Mouse (Mus musculus): Measurements from ENCODE around the gene Kcnc1.

The Kcnc1 gene

DNA sequence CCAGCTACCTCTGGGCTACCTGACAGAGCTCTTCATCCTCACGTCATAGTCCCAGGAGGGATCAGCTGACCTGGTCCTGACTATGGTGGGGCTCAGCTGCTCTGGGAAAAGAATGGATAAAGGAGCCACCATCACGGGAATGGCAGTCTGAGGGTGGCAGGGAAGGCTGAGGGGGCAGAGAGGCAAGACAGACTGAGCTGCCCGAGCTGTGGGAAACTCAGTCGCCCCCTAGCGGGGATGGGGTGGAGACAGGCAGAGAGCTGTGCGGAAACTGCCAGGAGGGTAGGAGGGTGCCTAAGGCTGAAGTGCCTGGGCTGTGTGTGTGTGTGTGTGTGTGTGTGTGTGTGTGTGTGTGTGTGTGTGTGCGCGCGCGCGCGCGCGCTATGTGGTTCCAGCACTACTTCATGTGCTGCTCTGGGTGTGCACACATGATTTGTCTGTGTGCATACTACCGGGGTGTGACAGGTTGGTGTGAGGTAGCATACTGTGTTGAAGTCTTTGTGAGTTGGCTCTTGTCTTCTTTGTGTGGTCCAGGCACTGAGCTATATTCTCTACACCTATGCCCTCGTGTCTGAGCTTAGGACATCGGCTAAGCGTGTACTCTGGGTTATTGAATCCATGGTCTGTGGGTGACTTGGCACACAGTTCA, 26.6 kb downstream of the Kcnc1 start:
- peak; percentile 48 for DNase-seq (ENCODE audit: low read depth)

DNA sequence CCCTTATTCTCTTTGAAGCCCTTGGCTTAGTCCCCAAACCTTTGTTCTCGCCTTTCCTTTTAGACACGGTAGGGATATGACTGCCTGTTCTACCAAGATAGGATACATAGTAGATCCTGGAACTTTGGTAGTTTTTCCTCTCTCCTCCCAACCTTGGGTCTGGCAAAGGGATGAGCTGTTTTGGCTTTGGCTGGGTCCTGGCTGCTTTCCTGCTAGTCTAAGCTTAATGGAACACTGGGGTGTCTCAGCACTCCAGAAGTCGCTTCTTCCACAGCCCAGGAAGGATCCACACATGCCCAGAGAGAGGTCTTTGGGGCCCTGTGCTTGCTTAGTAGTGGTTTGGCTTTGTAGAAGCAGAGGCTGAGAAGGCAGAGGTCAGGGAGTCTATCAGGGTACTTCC, 27.7 kb downstream of the Kcnc1 start:
- no peak for DNase-seq (ENCODE audit: low read depth)

DNA sequence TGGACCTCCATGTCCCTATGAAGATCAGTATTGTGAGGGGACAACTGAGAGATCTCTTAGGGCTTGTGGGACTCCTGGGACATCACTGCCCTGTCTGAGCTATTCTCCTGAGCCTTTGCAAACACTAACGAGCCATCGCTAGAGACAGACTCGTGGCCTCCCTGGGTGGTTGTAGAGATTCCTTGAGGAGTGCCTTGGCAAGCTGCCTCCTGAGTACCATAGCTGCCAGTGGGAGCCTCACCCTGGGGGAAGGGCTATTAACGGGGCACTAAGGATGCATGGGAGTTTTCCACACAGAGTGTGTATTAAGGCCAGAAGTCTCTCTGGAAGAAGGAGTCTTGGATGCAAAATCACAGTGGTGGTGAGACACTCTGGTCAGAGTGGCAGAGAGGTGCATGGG, 28.7 kb downstream of the Kcnc1 start:
- DNase-seq (ENCODE audit: low read depth): no peak

DNA sequence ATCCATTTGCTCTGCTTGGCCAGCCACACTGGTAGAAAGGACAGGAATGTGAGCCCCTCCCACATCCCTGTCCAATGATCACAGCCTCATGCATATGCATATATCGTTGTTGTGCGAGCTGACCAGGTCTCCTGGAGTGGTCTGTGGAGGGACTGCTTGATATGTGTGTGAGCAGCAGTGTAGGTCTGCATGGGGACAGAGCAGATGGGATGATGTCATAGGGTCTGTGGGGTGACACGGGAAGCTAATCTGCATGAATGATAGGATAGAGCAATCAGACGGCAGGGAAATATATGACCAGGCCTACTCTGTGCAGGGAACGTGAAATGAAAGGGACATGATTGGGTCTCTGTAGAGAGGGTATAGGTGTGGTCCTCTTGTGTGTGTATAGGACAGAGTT, 37.6 kb downstream of the Kcnc1 start:
- no peak for DNase-seq (ENCODE audit: low read depth)

DNA sequence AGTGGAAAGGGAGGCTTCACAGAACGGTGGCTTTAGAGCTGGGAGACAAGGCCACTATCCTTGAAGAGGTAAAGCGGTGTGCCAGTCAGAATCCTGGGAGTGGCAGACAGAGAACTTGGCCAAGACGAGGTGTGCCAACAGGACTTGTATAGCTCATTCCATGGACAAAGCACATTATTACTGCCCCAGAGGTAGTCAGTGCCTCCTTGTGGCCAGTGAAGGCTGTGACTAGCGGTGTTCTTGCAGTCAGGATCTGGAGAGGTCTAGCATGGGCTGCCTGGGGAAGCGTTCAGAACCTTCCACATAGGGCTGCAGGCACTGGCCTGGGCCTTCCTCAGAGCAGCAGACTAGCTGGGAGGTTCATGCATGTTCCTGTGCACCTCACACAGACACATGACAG, 39.5 kb downstream of the Kcnc1 start:
- DNase-seq (ENCODE audit: low read depth): no peak

DNA sequence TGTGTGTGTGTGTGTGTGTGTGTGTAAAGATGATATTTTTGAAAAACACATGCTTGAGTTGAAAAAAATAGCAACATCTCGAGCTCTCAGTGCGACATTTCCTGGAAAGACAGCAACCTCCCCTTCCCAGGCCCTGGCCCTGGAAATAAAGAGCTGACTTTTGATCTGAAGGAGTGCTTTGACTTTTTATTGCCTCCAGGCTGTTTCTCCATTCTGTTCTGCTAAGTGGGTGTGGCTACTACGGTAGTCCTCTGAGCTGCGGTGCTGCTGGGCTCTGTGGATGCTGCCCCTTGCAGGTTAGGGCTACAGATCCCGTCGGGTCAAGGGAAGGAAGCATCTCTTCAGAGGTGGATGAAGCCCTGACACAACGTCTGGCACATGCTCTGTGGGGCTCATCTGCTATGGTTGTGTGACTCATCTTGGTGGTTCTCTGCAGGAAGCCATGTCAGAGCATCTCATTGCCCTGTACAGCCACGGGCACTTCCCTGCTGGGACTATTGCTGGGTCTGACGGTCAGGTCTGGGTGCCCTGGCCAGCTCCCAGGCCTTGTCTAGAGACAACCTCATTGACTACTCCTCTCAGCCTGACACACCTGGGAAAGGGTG, 42.3 kb downstream of the Kcnc1 start:
- DNase-seq (ENCODE audit: low read depth): peak; percentile 8

DNA sequence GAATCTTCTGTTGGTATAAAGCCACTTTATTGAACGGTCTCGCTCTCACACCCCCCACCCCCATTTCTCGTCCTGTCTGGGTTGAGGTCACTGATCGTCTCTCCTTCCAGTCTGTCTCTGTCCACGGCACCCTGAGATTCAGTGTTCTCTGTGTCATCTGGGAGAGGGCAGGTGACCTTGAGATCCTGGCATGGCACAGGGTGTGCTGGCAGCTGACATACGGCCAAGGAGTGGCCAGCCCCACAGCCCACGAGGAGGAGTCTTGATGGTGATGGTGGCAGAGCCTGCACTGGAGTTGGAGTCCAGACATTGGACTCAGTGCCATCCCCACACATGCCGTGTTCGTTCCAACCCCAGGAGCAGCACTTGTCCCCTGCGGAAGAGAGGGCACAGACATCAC, 46.9 kb downstream of the Kcnc1 start:
- DNase-seq (ENCODE audit: low read depth): no peak

DNA sequence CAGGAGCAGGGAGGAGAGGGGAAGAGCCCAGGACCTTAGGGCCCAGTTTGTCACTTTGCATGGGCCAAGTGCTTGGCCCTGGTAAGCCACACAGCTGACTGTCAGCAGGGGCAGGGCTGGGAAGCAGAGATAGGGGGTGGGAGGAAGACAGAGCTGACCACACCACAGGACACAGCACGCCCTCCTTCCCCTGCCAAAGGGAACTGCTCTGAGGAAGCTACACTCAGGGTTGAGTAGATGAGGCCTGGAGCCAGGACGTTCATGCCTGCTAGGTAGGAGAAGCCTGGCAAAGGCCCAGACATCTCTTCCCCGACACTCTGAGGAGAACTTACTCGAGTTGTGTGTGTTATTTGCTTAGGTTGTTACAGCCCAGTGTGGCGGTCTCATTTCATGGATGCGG, 49.6 kb downstream of the Kcnc1 start:
- DNase-seq (ENCODE audit: low read depth): no peak

DNA sequence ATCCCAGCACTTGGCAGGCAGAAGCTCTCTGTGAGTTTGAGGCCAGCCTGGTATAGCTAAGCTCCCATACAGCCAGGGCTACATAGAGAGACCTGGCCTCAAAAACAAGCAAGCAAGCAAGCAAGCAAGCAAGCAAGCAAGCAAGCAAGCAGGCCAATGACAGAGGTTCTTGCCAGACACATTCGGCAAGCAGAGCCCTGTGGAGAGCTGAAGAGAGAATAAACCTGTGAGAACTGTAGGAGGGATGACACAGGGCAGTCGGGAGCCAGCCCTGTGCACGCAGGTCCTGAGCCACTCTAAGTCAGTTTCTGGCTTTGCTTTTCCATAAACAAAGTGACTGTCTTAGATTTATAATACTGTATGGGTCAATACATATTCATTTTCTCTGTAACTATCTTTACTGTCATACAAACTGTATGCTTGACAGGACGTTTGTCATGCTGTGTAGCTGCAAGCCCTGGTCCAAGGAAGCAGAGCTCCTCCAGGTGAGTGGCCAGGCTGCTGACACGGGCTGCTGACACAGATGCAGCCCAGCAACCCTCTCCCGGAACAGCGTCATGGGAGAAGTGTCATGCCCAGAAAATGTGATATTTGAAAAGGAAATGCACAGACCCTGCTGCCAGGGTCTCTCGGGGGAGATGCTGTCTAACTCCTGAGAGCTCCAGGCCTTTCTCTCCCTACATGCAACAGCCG, 51.3 kb downstream of the Kcnc1 start:
- DNase-seq (ENCODE audit: low read depth): no peak

DNA sequence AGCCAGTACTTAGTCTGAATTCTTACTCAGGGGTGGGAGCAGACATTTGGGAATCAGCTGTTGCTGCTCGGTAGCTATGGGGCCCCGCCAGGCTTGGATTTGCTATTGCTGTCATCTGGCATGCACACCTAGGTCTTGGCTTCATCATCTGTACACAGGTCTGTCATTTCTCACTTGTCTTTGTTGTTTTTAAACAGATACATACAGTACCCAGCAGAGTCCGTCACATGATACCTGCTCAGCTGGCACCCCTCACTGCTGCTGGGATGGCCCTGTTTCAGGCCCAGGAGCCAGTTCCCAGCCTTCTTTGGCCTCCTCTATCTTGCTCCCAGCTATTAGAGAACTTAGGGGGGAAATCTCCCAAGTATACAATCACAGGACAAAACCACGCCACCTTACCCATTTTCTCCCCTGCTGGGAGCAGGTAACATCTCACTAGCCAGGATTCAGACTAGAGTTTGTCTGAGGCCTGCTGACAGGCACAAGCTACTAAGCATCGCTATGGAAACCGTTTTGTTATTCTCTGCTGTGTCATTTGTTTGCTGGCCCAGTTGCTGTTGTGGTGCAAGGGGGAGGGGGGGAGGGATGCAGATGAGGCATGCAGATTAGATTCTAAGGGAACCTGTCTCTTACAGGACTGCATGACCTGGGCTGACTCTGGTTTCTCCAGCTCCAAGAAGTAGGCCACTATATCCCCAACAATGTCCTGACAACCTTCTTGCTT, 52.8 kb downstream of the Kcnc1 start:
- DNase-seq (ENCODE audit: low read depth): peak; percentile 23

DNA sequence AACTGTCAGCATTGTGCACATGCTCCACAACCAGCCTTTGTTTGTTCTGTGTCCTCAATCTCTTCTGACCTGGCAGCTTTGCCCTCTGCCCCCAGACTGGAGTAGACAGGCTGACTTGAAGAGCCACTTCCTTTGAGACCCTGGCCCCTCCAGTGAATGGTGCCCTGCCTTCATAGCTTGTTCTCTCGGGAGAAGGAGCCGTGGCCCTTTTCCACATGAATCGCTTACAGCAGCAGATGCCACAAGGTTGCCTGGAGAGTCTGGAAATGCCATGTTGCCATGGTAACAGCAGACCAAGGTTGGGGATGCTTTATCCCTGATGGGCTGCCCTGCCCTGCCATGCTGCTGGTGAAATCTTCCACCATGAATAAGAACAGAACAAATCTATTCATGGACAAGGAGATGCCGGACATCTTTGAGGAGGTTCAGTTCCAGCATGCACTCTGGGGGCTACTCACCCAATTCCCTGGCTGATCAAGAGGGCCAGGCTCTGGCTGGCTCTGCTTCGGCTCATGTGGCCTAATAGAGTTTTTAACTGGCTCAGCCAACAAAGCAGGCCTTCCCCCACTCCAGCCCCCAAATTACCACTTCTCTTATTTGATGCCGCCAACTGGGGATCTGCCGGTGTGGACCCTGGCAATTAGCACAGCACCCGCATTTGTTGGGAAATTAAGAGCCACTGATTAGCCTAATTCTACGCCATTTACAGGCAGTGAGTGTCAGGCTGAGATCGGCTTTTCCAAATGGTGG, 57.8 kb downstream of the Kcnc1 start:
- DNase-seq (ENCODE audit: low read depth): no peak

DNA sequence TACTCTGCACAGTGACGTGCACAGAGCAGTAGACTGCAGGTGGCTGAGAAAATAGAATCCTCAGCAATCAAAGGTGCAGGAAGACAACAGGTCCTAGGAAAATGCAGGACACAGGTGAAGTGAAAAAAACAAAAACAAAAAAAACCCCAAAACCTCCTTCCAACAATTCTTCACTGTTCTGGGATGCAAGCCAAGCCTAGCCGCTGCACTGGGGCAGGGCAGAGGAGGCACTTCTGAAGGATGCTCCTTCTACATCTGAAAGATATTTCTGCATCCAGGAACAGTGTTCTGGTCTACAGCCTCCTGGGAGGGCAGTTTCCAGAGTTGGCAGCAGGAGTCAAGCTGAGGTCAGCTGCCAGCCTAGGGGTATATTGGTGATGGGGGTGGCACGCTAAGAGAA, 61.6 kb downstream of the Kcnc1 start:
- DNase-seq (ENCODE audit: low read depth): peak; percentile 8

DNA sequence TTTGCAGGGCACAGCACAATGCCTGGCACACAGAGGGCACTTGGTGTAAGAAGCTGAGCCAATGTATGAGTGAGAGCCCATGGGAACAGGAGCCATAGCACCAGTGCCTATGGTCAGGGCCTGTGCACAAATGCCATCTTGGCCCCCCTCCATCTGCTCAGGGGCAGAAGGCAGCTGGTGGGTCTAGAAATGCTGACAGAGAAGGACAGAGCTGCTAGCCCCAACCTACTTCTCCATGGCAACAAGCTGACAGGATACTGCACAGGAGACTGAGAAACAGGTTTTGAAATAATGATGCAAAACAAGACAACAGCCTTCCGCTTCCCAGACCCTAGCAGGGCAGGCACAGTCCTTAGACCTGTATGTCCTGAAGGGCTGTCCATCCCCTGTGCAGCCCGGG, 62.9 kb downstream of the Kcnc1 start:
- no peak for DNase-seq (ENCODE audit: low read depth)

DNA sequence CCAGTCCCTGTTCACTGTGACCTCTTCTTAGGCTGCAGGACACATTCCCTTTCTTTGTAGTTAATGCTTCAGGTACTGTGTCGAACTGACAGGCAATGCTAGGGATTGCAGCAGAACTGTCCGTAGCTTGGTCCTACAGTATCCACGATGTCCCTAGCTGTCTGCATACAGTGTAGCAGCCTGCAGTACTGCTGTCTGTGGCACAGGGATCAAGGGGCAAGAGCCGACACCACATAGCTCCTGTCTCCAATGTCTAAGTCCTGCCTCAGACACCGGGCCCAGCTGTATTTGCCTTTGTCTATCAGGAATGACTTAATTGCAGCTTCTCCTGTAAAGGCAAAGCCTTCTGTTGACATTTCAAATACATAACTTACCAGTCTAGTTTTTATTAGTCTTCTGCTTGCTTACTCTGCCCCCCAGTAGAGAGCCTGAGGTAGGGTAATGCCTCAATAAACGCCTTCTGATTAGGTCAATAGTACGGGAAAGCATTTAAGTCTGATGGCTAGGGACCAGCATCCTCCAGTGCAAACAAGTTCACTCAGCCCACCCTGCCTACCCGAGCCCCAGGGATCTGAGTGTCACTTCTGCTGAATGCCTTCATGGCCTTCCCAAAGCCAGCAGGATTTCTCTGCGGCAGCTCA, 63.4 kb downstream of the Kcnc1 start:
- no peak for DNase-seq (ENCODE audit: low read depth)

DNA sequence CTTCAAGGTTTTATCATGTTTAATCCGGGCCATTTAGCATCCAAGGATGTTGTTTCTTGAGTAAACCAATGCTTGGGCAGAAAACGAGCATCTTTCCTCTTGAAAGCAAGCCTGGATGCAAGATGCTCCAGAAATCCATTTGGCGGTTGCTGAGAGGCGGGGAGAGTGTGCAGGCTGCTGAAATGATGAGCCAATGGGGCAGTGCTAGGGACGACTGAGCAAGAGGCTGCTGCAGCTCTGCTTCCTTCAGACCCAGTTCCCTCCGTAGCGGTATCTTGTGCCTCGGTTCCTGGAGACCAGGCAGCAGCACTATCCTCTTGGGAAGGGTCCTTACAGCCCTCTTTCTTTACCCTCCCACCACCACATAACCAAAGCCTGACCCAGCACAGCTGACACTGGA, 66.0 kb downstream of the Kcnc1 start:
- no peak for DNase-seq (ENCODE audit: low read depth)

DNA sequence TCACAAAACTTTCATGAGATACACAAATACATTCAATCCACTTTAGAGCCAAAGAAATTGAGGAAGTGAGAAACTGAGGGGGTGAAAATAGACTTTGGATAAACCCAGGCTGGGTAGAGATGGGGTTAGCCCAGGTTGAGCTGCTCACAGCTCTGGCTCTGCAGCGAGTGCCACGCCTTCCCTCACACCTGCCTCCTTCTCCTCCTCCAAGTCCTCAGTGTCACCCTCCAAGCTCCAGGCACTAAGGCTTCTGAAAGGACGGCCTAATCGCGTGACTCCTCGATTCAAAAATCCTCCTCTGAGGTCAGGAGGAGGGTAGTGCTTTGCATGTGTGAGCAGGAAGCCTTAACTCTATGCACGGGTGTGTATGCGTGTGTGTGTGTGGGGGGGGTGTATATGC, 66.8 kb downstream of the Kcnc1 start:
- DNase-seq (ENCODE audit: low read depth): no peak

DNA sequence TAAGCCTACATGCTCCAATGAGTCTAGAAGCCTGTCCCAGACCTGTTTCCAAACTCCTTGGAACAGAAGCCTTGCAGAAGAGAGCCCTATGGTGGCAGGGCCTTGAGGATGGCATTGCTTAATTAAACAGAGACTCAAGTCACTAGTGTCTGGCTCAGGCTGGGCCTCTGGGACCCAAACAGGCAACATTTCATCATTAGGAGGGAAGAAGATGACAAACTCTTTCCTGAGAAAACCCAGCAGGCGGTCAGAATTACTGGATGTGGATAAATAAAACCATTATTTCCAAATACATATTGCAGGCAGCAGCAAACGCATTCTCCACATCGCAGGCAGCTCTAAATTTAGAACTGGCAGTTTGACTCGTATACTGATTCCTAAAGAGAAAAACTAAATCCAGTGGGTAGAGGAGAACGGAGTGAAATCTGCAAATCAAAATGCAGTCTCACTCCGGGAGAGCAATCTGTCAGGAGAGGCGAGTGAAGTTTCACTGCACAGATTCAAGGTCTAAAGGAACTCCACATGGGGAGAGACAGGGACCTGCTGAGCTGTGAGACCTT, 70.2 kb downstream of the Kcnc1 start:
- no peak for DNase-seq (ENCODE audit: low read depth)

DNA sequence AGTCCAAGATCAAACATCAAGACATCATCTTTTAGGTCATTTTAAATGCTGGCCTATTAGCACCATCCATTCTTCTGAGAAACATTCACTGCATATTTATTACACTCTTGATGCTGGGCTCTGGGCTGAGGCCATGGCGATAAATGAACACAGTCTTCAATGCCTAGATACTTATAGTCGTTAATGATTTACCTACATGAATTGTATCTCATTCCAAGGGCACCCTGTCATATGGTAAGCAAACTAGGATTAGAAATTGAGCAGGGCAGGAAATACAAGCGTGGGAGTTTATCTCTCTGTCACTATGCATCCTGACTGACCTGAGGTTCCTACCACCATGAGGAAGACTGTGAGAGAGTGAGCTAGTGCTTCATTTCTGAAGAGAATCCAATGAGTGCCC, 73.2 kb downstream of the Kcnc1 start:
- no peak for DNase-seq (ENCODE audit: low read depth)

DNA sequence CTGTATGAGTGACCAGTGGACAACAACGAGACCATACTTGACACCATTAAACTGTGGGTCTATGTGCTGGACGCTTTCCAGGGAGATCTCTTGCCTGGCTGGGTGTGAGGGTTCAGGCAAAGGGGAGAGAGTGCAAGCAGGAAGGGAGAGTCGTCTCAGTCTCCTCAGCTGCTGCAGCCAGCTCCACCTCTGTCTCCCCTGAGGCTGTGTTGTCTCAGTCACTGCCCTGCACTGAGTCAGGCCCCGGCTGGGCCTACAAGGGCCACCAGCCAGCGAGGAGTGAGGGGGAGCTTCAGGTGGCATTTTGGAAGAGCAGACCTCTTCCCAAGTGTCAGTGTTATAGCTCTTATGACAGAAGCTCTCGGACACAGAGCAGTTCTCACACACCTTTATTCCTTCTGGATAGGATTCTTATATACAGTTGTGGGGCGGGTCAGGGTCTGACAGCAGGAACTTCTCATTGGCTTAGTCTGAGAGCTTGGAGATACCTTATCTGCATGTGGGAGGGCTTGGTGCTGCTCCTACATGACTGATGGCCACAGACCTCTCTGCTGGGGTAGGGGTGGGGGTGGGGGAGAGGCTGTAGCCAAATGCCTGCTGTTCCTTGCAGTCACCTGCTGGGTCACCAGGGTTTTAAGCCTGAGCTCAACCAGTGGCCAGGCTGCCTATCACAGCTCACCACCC, 74.9 kb downstream of the Kcnc1 start:
- DNase-seq (ENCODE audit: low read depth): no peak

DNA sequence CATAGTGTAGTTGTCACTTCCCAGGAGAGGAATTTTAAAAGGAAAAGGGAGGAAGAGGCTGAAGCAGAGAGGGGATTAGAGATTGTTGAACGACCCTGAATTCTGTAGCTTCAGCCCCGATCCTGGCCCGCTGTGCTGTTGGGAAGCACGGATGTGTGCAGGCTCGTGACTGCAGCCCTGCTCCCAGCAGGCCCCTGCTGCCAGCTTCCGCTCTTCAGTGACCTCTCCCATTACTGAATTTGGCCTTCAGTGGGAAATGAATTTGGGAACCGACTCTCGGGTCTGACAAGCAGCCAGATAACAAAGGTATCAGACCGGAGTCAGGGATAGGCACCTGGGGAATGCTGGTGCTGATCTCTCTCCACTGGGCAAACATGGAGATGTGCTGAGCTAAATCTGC, 76.8 kb downstream of the Kcnc1 start:
- DNase-seq (ENCODE audit: low read depth): no peak

DNA sequence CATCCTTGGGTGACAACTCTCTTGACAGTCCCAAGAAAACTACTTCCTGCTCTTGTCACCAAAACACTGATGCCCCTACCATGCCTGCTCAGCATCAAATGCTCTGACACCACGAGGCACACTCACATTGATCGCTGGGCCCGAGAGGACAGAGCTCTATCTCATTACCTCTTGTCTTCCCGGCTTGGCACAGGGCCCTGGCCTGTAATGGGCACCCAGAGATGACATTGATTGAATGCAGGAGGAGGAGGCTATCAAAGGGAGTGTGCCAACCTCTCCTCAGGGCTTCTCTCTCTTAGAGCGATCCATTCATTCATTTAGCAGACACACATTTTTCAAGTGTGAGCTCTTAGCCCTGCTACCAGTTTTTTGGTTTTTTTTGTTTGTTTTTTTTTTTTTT, 79.2 kb downstream of the Kcnc1 start:
- no peak for DNase-seq (ENCODE audit: low read depth)

Data from NIH3T3 (cell line).